Mouse (Mus musculus): ENCODE data around the gene Znhit6. TPM values are rescaled to one million over a fixed set of nuclear protein-coding genes. Genes with fewer than 3 reads are reported as not detected.

Gene Znhit6
- polyA plus RNA-seq, 1 experiment from 2014 or later = 14.4 TPM

DNA sequence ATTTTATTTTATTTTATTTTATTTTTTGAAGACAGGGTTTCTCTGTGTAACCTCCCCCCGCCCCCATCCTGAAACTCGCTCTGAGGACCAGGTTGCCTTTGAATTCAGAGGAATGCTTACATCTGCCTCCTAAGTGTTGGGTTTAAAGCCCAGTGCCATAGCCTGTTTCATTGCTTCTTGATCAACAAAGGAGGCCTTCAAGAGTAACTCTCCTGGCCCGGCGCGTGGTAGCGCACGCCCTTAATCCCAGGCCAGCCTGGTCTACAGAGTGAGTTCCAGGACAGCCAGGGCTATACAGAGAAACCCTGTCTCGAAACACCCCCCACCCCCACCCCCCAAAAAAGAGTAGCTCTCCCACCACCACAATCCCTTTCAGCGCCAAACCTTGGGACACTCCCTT, 78.0 kb downstream of the Znhit6 start:
- H3K27ac ChIP-seq (ENCODE audit: low read length) = 0 out of 2 replicates have a peak overlapping the region, but pooled peaks have one; percentile 94
- H3K36me3 ChIP-seq (ENCODE audit: insufficient read depth, low read length) = no peaks in the 10 kb centered on the region
- H3K9me3 ChIP-seq (ENCODE audit: low read length) = no peaks in the 10 kb centered on the region
- TF ChIP-seq CTCF (IDR thresholded peaks at IDR 0.05) = no peak
- no peak for TF ChIP-seq EP300 (IDR thresholded peaks at IDR 0.05)
- H3K4me1 ChIP-seq (ENCODE audit: insufficient read depth, low read depth, low read length) = peaks cover 13% of the 10 kb centered on the region; the same call in 1 of the 2 replicates
- peak overlapping the region; percentile 81; the same call in 1 of the 2 replicates for H3K4me2 ChIP-seq (replicated peaks; ENCODE audit: low read depth, low read length)
- H3K27me3 ChIP-seq (replicated peaks; ENCODE audit: insufficient read depth, low read length) = no peaks in the 10 kb centered on the region
- WGBS = 83% methylated on average over 9 of the region's 9 CpGs
- no peak for ATAC-seq
- no peak overlapping the region; the same call in 1 of the 2 replicates for H3K9ac ChIP-seq (replicated peaks; ENCODE audit: low read depth)
- DNase-seq (ENCODE audit: low spot score) = no peak
- H3K4me3 ChIP-seq (ENCODE audit: low read depth, low read length) = peak overlapping the region; percentile 65; the same call in 1 of the 2 replicates

Other genes with a start within 250 kb of the Znhit6 start
- 124 and 131 TPM in 2 replicates for gene Ccn1, start 73.8 kb downstream of the Znhit6 start, polyA plus RNA-seq (2015; fragmentation: Nextera tagmentation; extraction: Ambion mirVana)
- 20.2 and 20.7 TPM in 2 replicates for gene Ddah1, start 182.5 kb downstream of the Znhit6 start, polyA plus RNA-seq (2015; fragmentation: Nextera tagmentation; extraction: Ambion mirVana)